Mouse (Mus musculus): ENCODE measurements around the gene Dnajb14.
"Not testable (repeated sequence)": the region's sequence is repeated elsewhere in the genome, so short reads cannot be mapped to it uniquely, and the experiment has no call there.

Gene Dnajb14

GRCm38 (mm10) chr3:137917694-137918171 is 50.3 kb downstream of the Dnajb14 start:
- DNase-seq (ENCODE audit: low read depth) = no peak

DNA sequence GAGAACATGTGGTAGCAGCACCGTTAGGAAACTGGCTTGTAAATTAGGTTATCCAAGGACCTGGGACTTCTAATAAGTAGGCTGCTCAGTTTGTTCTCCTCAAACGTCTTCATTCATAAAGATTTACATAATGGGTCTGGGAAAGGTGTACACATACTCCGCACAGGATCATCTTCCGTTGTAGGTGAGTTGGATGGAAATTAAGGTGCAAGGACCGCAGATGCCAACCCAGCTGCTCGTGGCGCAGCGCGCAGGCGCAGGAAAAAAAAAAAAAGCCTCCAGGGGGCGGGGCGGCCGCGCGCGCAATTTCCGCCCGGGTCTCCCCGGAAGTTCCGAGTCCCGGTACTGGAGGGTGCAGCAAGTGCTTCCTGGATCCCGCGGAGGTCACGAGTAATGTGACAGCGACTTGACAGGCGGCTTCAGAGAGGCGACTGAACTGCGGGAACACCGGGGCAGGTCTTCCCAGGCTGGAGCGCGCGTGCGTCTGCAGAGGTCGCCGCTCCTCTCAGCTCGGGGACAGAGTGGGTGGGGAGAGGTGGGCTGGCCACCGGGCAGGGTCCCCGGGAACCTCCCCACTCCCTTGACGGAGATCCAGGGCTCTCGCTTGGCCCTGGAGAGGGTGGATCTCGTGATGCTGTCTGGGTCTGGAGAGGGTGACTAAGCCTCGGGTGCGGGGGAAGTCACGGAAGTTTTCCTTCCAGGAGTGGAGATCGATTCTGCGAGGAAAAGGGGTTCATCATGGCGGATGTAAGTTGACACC is 50.9 kb downstream of the Dnajb14 start, which contains the start of gene Lamtor3:
Lamtor3 (plus strand) TSS at position 335 of the 760 bp plus-strand sequence.
- DNase-seq (ENCODE audit: low read depth) = peak; percentile 78

- no peak for DNase-seq (ENCODE audit: low read depth)
These were observed 51.4 kb downstream of the Dnajb14 start for GRCm38 (mm10) chr3:137918932-137919311.

GRCm38 (mm10) chr3:137919398-137919797 is 51.9 kb downstream of the Dnajb14 start:
- DNase-seq (ENCODE audit: low read depth) = no peak

- no peak for DNase-seq (ENCODE audit: low read depth)
These were observed 53.1 kb downstream of the Dnajb14 start for GRCm38 (mm10) chr3:137920594-137920993.

- no peak for DNase-seq (ENCODE audit: low read depth)
These were observed 59.5 kb downstream of the Dnajb14 start for GRCm38 (mm10) chr3:137927010-137927409.

DNA sequence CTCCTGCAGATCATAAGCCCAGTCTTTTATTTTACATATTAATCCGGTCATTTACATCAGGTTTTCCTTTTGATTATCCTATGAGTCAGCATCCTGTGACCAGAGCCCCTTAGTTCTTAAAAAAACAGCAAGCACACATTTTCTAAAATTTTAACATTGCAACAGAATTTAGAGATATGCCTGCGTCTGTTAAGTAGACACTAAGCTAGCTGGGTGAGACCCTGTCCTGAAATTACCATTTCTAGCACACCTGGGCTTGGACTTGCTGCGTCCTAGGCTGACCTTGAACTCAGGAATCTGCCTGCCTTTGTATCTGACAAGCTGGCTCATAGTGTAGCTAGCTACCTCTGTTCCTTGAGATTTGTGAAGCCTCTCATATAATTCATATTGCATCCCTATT is 62.5 kb downstream of the Dnajb14 start:
- DNase-seq (ENCODE audit: low read depth) = no peak

- no peak for DNase-seq (ENCODE audit: low read depth)
These were observed 65.3 kb downstream of the Dnajb14 start for GRCm38 (mm10) chr3:137932748-137933147.

DNA sequence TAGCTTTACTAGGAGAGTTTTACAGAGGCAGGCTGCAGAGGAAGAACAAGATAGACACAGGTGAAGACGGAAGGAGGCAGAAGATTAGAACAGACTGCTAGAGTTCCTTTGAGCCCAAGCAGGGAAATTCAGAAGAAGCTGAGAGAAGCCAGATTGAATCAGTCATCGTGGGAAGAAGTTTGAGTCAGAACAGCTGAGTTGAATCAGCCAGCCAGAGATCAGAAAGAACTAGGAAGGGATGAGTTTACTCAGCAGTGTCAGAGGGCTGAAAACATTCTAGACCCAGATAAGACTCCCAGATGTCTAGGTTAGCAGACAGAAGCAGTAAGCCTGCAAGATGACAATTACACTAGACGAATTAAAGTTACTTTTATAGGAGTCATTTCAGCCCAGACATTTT is 66.5 kb downstream of the Dnajb14 start:
- DNase-seq (ENCODE audit: low read depth) = no peak

GRCm38 (mm10) chr3:137935570-137936525 is 68.4 kb downstream of the Dnajb14 start:
- no peak for DNase-seq (ENCODE audit: low read depth)

- no peak for DNase-seq (ENCODE audit: low read depth)
These were observed 69.1 kb downstream of the Dnajb14 start for GRCm38 (mm10) chr3:137936541-137936940.

- no peak for DNase-seq (ENCODE audit: low read depth)
These were observed 71.1 kb downstream of the Dnajb14 start for GRCm38 (mm10) chr3:137938608-137939007.

DNA sequence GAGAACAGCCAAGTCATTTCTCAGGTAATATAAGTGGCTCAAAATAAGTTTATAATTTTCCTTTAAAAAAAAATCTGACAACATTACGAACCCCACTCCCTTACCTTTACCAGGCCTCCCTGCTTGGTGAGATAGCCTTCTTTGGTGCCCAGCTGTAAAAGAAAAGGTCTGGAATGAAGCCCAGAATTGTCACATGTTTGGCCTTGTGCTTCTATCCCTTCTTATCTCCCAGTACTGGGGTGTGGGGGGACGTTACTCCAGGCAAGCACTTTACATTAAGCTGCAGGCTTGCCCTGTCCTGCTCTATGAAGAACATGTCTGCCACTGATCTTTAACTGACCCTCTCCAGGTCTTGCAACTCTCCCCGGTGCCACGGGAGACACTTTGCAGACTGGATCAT is 73.3 kb downstream of the Dnajb14 start:
- peak; percentile 76 for DNase-seq (ENCODE audit: low read depth)

DNA sequence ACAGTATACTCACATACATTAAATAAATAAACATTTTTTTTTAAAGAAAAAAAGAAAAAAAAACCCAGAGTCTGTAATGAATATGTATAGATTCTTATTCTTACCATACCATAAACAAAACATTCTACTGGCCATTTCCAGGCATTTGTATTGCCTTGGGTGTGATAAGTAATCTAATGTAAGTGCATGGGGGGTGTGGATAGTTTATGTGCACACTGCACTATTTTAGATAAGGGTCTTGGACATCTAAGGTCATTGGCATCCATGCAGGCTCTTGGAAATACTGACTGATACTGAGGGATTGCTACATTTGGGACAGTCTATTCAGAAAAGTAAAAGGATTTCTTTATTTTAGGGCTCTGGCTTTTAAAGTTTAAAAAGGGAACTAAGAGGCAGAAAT is 74.1 kb downstream of the Dnajb14 start:
- no peak for DNase-seq (ENCODE audit: low read depth)

DNA sequence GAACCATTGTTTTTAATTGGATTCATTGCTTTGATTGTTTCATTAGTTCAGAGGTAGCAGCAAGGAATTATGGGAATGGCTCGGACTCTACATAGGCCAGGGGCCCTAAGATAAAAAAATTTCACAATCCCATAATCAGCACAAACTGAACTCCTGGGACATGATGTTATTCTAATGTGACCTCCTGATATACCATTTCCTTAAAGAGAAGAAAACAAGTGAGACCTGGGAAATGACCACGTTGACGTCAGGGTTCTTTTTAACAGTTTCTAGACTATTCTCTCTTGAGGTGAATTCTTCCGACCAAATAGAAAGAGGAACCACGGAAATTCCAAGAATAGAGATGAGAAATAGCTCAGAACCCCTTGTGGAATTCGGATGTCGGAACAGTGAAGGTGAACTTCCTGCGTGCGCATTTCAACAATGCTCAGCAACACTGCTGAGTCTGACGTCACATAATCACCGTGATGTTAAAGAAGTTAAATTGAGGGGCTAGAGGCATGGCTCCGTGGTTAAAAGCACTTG is 74.7 kb downstream of the Dnajb14 start:
- DNase-seq (ENCODE audit: low read depth) = no peak

DNA sequence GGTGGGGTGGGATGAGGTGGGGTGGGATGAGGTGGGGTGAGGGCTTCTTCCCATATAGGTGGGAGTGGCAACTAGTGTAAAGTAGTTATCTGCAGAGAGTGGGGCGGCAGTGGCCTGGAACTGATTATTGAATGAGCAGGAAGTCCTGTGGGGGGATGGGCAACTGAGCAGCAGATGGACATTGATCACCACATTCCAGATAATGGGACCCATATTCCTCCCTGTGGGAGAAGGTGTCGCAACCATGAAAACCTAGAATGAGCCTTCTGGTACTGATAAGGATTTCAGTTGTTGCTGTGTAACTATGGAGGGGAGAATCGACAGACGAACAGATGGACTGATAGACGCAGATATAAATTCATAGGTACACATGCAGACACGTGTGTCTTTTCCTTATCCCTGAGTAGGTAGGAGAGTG is 76.3 kb downstream of the Dnajb14 start:
- no peak for DNase-seq (ENCODE audit: low read depth)

DNA sequence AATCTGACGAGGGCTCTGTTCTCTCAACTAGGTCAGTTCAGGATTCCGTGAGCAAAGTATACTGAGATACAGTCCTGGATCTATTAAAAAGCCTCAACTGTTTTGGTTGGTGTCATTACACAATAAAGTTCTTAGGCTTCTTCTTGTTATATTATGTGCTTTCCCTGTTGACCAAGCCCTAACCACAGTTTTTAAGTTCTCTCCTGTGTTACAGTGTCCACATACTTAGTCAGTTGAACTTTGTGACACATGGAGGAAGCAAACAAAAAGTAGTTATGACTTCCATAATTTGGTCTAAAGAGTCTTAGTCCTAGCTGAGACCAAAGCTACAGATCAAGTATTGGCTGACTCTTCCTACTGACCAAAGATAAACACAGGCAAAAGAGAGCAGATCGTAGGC is 79.4 kb downstream of the Dnajb14 start:
- DNase-seq (ENCODE audit: low read depth) = no peak

DNA sequence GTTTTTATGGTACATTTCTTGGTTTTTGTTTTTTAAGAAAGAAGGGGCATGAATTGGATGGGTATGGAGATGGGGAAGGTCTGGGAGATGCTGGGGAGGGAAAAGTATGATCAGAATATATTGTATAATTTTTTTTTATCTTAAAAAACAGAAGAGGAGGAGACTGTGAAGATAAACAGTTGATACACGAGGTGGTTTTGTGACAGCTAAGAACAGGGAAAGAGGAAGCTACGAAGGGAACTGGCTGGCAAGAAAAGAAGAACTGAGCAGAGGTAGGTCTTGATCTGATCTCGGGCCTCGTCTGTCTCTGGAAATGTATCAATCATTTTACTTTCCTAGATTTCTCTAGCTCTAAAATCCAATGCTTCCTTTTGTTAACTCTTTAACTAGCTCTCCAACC is 80.0 kb downstream of the Dnajb14 start:
- DNase-seq (ENCODE audit: low read depth) = no peak

DNA sequence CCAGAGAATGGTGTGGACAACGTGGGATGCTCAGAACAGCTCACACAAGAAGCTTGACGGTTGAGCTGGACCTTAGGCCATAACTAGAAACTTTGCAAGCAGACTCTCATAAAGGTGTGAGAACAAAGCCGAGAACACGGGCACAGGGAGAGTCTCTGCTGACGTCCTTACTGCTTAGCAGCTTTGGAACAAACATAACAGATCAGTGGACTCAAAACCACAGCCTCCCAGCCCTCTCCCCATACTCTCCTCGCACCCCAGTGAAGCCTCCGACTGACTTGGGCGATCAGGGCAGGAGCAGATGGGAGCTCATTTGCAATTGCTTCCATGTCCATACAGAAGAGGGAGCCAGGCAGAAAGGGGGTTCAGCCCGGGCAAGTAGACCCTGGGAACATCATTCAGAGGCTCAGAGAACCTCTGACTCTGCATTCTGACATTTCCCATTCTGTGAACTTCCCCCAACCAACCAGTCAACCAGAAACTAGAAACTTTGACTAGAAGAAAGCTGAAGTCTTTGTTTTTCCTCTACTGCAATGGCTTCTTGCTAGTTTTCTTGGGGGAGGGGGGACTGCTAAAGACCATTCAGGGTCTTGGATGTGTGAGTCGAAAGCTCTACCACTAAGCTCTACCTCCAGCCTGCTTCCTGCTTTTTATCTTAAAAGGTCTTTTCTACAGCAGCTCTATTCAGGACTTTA is 82.9 kb downstream of the Dnajb14 start:
- DNase-seq (ENCODE audit: low read depth) = no peak

- DNase-seq (ENCODE audit: low read depth) = not testable (repeated sequence)
These were observed 83.8 kb downstream of the Dnajb14 start for GRCm38 (mm10) chr3:137951302-137951701.

DNA sequence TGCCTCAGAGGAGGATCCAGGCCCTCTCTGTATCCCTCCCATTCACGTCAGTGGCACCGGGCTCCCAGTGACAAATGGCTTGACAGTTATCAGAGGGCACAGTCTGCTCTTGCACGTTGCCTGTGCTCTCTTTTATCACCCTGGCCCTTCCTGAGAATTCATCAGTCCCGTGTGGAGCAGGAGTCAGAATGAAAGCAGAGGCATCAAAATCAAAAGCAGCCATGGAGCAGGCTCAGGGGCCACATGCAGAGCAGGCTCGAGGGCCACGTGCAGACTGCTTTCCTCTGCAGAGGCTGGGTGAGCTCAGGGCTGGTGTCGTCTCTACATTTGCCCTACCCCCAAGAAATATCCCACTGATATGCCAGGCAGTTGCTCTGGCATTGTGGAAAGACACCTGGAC is 84.3 kb downstream of the Dnajb14 start:
- DNase-seq (ENCODE audit: low read depth) = no peak

All from c-Kit-positive CD71-positive TER-119-negative erythroid progenitor cells, embryonic 14.5 days (primary cell).